Mouse (Mus musculus) urinary bladder, postnatal 14 days (tissue): ENCODE data around the gene Wasl.

ENCODE experiments used
- DNase-seq: peaks from one replicate; pipeline ENCODE4 v3.0.0; 2021; ENCODE audit warnings: low spot score

Gene Wasl

DNA sequence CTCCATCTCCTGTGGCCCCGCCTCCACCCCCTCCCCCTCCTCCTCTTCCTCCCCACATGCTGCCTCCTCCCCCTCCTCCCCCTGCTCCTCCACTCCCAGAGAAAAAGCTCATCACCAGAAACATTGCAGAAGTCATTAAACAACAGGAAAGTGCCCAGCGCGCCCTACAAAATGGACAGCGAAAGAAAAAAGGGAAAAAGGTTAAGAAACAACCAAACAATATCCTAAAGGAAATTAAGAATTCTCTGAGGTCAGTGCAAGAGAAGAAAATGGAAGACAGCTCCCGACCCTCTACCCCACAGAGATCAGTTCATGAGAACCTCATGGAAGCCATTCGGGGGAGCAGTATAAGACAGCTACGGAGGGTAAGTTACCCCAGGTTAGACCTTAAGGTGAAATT lies 60.5 kb downstream of the Wasl start:
- no peak for DNase-seq

DNA sequence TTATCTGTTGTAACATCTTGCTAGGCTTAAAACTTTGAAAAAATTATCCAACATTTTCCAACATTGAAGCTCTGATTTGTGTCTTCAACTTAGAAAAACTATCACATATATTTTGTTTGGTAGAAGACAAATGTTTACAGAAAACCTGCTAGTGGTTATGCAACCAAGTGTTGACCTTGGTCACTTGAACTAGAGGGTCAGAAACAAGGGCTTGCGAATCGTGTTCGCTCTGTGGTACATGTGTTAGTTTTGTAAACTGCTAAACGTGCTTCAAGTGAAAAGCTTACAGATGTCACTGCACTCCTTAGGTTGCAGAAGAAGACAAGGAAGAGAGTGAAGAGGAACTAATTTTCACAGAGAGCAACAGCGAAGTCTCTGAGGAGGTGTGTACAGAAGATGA lies 61.8 kb downstream of the Wasl start:
- DNase-seq, result no peak

DNA sequence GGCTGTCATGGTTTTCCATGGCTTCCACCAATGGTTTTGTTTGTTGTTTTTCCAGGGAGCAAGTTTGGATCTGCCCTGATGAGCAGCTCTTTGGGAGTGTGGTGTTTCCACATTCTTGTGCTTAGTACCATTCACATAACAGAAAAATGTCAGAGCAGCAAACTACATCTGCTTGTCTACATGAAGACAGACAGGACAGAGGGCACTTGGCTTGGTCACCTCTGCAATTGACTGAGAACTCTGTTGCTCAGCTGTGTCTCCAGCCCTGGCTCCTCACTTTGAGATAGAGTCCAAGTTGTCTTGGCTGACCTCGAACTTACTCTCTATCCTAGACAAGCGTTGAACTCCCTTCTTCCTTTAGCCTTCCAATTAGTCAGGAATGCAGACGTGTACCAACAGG lies 62.5 kb downstream of the Wasl start:
- DNase-seq, result no peak

DNA sequence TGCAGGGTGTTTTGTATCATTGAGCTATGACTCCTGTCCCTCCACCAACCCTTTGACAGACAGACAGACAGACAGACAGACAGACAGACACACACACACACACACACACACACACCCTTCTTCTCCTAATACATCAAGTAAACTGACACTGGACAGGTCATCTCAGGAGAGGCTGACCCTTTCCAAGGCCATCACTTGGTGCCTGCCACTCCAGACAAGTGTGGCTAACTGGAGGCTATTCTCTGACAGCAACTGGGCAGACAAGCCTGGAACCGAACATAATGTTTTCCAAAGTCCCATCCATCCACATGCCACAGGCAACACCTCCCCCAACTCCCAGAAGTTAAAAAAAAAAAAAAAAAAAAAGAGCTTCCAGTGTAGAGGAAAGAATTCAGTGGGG lies 63.1 kb downstream of the Wasl start:
- no peak for DNase-seq

DNA sequence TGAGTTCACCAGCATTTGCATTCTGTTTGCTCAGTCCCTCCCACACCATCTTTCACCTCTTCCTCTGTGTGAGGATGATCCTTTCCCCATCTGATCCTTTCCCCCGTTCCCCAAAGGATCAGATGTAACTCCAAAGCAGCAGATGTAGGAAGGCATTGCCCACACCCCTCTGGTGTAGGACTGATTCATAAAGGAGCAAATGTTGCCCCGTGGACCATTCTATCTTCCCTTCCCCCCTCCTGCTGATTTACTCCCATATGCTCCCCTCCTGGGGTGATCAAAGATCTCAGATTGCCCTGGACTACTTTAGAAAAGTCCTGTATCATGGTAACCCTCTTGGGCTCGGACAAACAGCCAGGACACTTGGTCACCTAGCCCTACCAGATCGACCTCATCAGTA lies 64.1 kb downstream of the Wasl start:
- no peak for DNase-seq

DNA sequence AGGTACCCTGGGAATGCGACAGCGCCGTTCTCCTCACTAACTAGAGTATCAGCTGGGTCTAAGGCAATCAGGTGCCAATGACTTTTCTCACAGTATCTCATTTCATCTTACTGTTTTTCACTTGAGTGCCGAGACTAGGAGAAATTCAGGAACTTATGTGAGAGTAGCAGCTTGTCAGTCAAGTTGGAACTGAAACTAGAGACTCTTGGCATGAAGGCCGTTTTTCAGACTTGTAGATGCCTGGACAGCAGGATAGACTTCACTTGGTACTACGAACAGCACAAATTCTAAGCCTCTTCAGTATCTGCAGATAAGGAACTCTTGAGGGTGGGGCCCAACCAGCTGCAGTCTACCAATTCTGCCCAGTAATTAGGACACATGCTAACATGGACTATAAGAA lies 64.7 kb downstream of the Wasl start:
- DNase-seq, result no peak

DNA sequence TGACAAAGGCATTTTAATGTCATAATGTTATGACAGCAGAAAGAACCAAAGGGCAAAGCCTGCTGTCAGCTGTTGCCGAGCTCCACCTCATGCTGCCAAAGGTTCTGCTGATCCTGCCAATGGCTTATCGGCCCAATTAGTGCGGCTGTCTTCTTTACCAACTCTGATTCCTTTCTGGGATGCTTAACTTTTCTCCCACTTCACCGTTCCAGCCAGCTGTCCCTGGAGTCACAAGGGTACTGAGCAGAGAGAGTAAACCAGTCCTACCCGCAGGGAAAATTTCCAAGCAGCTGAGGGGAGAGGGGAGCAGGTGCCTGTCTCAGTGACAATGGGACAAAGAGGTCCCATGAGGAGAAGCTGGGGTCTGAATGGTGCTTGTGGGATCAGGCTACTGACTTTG lies 65.2 kb downstream of the Wasl start:
- DNase-seq, result no peak

DNA sequence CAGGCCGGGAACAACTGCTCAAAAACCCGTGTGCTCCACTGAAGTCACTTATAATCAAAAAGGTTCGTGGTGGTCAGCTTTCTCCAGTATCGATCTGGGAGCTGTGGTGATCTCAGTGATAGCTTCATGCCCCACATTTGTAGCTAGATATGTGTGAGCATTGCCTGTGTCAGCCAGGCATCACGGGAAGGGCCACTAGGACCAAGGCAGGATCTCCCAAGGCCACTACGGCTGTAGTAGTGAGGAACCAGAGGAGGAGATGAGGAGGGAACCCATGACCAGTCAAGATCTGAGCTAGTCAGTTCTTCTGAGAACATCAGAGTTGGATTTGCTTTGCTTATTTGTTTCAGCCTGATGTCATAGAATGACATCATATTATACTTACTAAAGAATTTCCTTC lies 65.6 kb downstream of the Wasl start:
- no peak for DNase-seq

DNA sequence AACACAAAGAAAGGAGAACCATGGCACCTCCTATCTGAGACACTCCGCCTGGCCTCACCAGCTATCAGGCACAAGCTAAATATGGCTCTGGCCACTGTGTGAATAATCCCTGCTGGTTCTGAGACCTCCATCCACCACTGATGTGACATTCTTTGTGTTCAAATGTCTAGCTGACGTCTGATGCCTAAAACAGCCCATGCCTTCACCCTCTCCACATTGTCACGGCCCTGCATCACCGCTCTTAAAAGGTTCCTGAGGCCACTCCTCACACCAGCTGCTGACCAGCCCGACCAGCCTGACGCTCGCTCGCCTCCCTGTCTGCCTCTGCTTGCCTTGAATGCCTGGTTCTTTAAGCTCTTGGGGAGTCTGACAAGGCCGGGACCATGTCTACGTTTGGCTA lies 67.3 kb downstream of the Wasl start, which contains the start of gene Lmod2:
Lmod2 (plus strand) TSS at position 263 of the 400 bp plus-strand sequence.
- DNase-seq, result no peak

DNA sequence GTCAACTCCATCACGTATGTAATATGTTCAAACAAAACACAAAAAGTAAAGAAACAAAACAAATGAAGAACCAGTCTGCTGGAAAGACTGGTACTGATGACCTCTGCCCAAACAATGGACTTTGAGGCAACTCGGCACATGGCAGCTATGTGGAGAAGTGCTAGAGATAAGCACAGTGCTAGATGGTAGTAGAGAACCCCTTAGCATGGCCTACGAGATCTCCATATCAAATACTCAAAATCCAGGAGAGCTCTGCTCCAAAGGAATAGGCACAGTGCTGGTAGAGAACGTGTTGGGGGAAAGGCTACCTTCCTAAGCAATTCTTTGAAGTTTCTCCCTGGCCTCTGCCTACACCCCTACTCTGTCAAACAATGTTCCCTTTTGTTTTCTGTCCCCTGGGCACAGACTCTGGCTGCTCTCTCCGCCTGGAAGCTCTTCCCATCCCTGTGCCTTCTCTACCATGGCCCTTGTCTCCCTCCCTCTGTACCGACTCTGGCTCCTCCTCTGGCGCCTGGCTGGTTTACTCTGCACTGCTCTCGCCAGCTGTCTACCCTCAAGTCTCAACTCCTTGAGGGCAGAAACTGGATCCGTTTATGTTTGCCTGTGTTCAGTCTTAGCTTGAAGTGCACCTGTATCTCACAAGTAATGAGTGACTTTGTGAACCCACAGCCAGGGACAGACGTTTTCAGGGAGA lies 73.1 kb downstream of the Wasl start:
- DNase-seq, result no peak

DNA sequence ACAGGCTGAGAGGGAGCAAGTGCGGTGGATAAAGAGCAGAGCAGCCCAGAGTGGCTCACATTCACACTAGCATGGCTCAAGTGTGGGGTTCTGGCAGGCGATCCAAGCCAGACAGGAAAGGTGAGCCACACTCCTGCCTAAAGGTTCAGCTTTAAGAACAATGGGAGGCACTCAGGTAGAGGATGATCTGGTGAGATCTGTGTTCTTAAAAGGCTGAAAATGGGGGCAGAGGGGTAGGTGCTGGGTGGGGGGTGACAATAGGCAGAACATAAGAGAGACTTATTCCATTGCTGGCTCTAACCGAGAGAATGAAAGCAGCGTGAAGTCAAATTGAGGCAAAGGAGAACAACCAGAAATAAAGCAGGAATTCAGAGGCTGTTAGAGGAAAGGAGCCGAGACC lies 74.5 kb downstream of the Wasl start:
- DNase-seq, result no peak

DNA sequence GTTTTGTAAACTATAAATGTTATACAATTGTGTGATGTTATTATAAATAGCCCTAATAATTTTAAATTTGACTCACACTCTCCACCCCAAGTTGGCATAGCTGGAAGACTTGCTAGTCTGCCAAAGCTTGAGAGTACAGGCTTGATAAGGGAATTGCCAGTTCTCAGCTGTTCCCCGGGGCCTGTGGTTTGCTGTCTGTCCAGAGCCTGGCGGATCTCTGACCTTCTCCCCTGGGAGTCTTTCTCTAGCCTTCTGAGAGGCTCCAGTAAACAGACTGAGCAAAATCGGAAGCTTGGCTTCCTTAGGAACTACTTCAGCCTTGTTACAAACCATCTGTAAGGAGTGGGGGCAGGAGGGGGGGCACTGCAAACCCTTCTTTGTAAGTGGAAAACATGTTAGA lies 77.9 kb downstream of the Wasl start:
- DNase-seq, result peak; percentile 49

DNA sequence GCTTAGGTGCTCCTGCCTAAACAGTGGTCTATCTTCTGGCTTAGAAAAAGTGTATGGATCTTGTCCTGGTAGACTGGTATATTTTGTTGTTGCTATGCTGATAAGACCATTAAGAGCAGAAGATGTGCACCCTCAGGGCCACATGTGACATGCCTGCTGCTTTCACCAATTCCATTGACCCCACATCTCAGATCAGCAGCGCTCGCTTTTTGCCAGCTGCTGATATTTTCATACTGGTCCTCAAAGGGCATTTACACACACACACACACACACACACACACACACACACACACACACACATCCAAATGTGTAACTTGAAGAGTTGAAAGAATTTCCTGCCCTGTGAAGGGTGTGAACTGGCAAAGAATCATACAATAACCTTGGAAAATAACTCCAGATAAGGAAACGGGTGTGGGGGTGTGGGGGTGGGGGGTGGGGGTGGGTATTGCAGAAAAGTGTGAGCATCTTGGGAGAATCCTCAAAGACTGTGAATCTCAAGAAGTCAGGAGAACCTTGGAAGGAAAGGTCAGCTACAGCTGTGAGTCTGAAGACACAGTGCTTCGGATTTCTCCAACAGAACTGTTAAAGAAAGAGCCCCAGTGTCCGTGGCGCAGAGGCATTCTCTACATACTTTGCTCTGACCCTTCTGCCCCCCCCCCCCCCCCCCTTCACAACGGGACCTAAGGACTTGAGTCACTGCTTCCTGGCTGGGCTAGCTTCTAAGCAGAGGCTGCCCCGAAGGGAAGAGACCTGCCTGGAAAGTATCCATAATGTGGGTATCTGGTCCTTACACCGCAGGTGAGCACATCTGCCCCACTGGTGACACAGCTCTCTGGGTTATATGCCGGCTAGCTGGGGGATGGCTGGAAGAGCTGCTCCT lies 79.1 kb downstream of the Wasl start:
- DNase-seq, result no peak

DNA sequence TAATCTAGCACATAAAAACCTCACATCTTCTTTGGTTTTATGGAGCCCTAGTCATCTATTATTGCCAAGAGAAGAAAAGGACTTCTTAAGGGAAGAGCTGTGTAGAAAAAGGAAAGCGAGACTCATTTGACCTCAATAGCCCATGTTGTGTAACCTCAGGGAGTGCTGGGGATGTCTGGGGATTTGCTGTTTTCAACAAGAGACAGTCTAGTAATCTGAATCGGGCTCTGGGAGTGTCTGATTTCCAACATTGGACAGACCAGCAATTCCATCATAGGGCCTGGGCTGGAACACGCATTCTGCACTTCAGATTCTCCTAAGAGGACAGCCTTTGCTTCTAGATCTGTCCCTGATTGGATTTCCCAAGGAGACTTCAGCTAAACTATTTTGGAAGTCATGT lies 81.4 kb downstream of the Wasl start:
- peak; percentile 24 for DNase-seq

DNA sequence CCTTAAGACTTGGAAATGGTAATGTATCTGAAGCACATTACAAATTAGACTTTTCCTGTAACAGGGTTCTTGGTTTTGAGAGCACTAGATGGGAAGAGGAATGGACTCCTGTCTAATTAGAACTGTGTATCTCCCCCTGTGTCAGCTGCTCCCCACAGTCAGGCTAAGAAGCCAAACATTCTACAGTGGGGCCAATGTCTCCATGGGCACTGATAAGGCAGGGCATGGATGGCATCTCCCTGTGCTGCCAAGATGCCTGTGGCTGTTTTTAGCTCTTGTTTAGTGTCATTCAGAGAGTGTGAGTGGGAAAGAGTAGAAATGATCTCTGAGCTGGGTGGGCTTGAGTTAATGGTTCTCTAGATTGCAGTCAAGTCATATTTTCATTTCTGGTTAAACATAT lies 91.5 kb downstream of the Wasl start:
- DNase-seq, result no peak

DNA sequence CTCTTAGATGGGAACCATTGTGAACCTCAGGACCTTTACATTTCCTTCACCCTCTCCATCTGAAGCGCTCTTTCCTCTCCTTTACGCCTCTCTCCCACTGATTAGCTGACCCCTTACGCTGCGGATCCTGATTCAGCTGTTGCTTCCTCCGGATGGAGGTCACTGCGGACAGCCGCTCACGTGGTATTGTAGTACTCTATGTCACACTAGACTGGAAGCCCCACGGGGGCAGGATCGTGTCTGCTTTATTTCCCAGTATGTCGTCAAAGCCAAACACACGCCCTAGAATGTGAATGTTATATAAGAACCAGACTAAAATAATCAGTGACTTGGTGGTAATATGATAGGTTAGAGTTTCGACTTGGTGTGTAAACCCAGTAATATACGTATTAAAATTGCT lies 92.4 kb downstream of the Wasl start:
- DNase-seq, result no peak

DNA sequence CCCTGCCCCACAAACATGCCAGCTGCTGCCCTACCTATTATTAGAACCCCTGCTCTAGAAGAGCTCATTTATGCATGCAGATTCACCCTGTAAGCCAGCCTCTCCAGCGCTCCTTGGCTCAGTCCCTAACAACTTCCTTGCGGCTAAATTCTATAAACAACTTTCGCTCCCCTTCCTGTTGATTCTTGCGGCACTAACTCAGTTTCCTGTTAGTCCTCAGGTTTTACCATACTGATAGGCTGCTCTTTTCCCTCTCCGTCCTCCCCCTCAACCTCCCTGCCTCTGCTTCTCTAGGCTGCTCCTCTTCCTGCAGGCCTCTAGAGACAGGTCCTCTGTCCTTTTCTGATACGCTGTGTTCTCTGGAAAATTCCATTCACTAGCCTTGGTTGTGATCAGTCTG lies 93.7 kb downstream of the Wasl start:
- no peak for DNase-seq

DNA sequence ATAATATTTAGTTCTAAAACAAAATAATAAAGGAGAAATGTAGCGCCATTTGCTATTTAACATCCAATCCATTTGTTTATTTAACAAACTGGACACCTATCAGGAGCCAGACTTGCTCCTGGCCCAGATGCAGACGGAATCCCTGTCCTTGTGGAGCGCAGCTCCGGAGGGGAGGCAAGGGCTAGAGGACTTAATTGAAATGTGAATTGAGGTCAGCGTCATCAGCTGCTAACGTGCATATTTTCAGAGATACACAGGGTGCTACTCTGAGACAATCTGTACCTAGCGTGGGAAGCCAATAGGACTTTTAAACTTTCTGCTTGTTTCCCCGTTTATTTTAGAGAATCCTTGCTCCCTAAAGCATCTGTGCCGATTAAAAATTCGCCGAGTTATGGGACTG lies 94.5 kb downstream of the Wasl start:
- DNase-seq, result no peak

DNA sequence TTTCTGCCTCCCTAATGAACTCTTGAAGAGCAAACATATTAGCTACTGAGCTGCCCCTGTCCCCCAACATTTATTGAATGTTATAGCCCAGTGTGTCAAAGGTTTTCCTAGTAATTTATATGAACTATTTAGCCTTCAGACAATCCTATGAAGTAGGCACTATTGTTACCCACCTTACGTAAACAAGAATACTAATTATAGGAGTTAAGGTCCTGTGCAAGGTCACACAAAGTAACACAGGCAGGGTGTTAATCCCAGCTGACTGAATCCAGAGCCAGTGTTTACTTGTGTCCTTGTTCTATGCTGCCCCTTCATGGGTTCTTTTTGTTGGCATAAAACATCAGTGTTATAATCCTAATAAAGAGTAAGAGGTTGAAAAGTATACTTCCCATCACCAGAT lies 95.1 kb downstream of the Wasl start:
- no peak for DNase-seq

DNA sequence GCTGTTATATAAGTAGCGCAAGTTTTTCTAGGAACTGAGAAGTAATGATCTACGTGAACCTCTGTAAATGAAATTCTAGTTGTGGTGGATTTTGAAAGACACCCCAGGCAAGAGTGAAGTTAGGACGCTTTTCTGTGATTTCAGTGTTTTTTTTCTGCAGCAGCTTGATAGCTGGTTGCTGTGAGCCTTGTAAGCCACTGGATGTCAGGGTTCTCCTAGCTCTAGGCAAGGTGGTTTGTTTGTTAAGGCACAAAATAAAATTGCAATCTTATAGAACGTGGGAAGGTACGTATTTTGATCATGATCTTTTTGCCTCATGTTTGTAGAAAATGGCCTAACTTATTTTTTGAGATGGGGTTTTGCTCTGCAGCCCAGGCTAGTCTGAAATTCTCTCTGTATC lies 95.8 kb downstream of the Wasl start:
- no peak for DNase-seq

DNA sequence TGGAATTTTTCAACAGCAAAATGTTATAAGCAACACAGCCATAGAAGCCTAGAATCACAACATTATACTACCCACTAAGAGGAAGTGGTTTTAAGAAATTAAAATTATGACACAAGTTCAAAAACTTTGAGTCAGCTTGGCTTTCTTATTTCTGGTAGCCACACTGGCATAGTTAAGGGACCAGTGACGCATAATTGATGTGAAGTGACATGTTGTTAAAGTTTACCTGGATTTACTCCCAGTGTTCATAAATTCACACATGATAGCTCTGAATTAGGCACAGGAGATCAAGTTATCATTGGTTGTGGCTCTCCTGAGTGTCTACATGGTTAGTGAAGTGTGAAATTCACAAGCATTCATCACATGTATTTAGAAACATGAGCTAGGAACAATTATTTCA lies 99.9 kb downstream of the Wasl start:
- no peak for DNase-seq

DNA sequence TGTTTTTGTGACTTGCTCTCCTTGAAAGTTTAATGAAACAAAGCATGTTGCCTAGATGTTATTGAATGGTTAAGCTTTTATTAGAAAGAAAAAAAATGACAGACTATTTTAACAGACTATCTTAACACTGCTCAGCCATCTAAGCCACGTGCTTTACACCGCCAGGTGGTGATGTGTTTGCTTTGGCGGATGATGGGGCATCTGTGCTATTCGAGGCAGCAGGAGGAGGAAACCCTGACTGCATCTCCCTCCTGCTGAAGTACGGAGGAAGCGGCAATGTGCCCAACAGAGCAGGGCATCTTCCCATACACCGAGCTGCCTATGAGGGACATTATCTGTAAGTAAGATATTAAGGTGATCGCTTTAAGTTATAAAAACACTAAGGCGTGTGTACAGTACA lies 100.7 kb downstream of the Wasl start:
- DNase-seq, result no peak
